ENCODE assay signal across 11 mouse cellular contexts in genomic region chr9:53376820-53377219, GRCm38 (mm10). TPM values are rescaled to one million over a fixed set of nuclear protein-coding genes. Genes with fewer than 3 reads are reported as not detected.
DNase-seq lines count a peak whose midpoint lies in the region; ATAC-seq and TF ChIP-seq lines count a peak whose summit lies in the region.
"Had no signal": no experiment of that assay in that cellular context is flagged by ENCODE, and none has a peak within 500 bp of the region (broad histone marks: within the 10 kb centered on the region; RNA-seq: fewer than 3 reads in every experiment).

No protein-coding gene starts in this region.

- 0 out of 2 replicates have a peak, but pooled peaks have one; percentile 20 for TF ChIP-seq CTCF in midbrain, postnatal 0 days (IDR thresholded peaks at IDR 0.05)
- peak; percentile 56 for TF ChIP-seq CTCF in lung, postnatal 0 days (IDR thresholded peaks at IDR 0.05)

- 87% methylated on average over 13 of the region's 13 CpGs for WGBS in midbrain, postnatal 0 days
- 89% methylated on average over 13 of the region's 13 CpGs for WGBS in midbrain, embryonic 15.5 days
- 83% methylated on average over 13 of the region's 13 CpGs for WGBS in lung, postnatal 0 days

- H3K27me3 ChIP-seq in midbrain, postnatal 0 days (ENCODE audit: insufficient read depth, low read length), result no peaks in the 10 kb centered on the region
- H3K27me3 ChIP-seq in midbrain, embryonic 15.5 days (replicated peaks), result no peaks in the 10 kb centered on the region
- no peaks in the 10 kb centered on the region for H3K27me3 ChIP-seq in lung, postnatal 0 days (replicated peaks; ENCODE audit: insufficient read depth, low read length)
- H3K27me3 ChIP-seq: embryonic facial prominence, embryonic 12.5 days; limb, embryonic 13.5 days had no signal

- no peaks in the 10 kb centered on the region for H3K9me3 ChIP-seq in midbrain, postnatal 0 days (ENCODE audit: low read length)
- no peaks in the 10 kb centered on the region for H3K9me3 ChIP-seq in midbrain, embryonic 15.5 days
- H3K9me3 ChIP-seq in lung, postnatal 0 days (ENCODE audit: low read length), result no peaks in the 10 kb centered on the region
- H3K9me3 ChIP-seq: embryonic facial prominence, embryonic 12.5 days; limb, embryonic 13.5 days had no signal

- no peaks in the 10 kb centered on the region for H3K36me3 ChIP-seq in midbrain, postnatal 0 days (ENCODE audit: insufficient read depth, low read length)
- H3K36me3 ChIP-seq in midbrain, embryonic 15.5 days (replicated peaks), result no peaks in the 10 kb centered on the region
- no peaks in the 10 kb centered on the region for H3K36me3 ChIP-seq in lung, postnatal 0 days (ENCODE audit: insufficient read depth, low read length)
- H3K36me3 ChIP-seq: embryonic facial prominence, embryonic 12.5 days; limb, embryonic 13.5 days had no signal

- no peak overlapping the region for H3K4me3 ChIP-seq in midbrain, postnatal 0 days (ENCODE audit: low read depth, low read length)
- H3K4me3 ChIP-seq in midbrain, embryonic 15.5 days, result no peak overlapping the region
- no peak overlapping the region for H3K4me3 ChIP-seq in lung, postnatal 0 days (ENCODE audit: low read depth, low read length)
- H3K4me3 ChIP-seq: embryonic facial prominence, embryonic 12.5 days; limb, embryonic 13.5 days had no signal

- no peak for ATAC-seq in midbrain, postnatal 0 days (ENCODE audit: low FRiP score)
- ATAC-seq in midbrain, embryonic 15.5 days (replicated peaks), result no peak
- ATAC-seq in lung, postnatal 0 days, result no peak

- DNase-seq in adrenal gland, postnatal 25 days, result peak; percentile 9
- no peak for DNase-seq in adrenal gland, postnatal 10 days
- DNase-seq in midbrain, postnatal 0 days (ENCODE audit: low spot score), result no peak
- no peak for DNase-seq in lung, postnatal 0 days (ENCODE audit: low spot score)
- DNase-seq in thymus, postnatal 36 days, result peak; percentile 23 to 33
- no peak for DNase-seq in layer of hippocampus, adult 11-12 months (ENCODE audit: low spot score)
- DNase-seq in left cerebral cortex, adult 8-10 months (ENCODE audit: low spot score in 2 of 2), result no peak
- DNase-seq: gastrocnemius, postnatal 36 days had no signal

- H3K27ac ChIP-seq in midbrain, postnatal 0 days (ENCODE audit: low read depth, low read length), result no peak overlapping the region
- H3K27ac ChIP-seq in midbrain, embryonic 15.5 days, result no peak overlapping the region
- H3K27ac ChIP-seq in lung, postnatal 0 days (ENCODE audit: low read length), result no peak overlapping the region
- H3K27ac ChIP-seq: embryonic facial prominence, embryonic 12.5 days; limb, embryonic 13.5 days had no signal

- H3K4me1 ChIP-seq in midbrain, postnatal 0 days (ENCODE audit: insufficient read depth, low read length), result no peaks in the 10 kb centered on the region
- no peaks in the 10 kb centered on the region for H3K4me1 ChIP-seq in midbrain, embryonic 15.5 days
- H3K4me1 ChIP-seq in lung, postnatal 0 days (ENCODE audit: insufficient read depth, low read depth, low read length), result peaks cover 5% of the 10 kb centered on the region; the same call in 1 of the 2 replicates
- H3K4me1 ChIP-seq: embryonic facial prominence, embryonic 12.5 days; limb, embryonic 13.5 days had no signal

- TF ChIP-seq EP300 in lung, postnatal 0 days (IDR thresholded peaks at IDR 0.05), result no peak

- H3K9ac ChIP-seq in midbrain, postnatal 0 days (replicated peaks; ENCODE audit: low read length, poor library complexity, severe bottlenecking), result no peak overlapping the region
- no peak overlapping the region for H3K9ac ChIP-seq in midbrain, embryonic 15.5 days
- no peak overlapping the region for H3K9ac ChIP-seq in lung, postnatal 0 days (replicated peaks; ENCODE audit: low read depth)
- H3K9ac ChIP-seq: embryonic facial prominence, embryonic 12.5 days; limb, embryonic 13.5 days had no signal

- no peak overlapping the region for H3K4me2 ChIP-seq in midbrain, postnatal 0 days (ENCODE audit: low read depth, low read length, poor library complexity, severe bottlenecking)
- H3K4me2 ChIP-seq in midbrain, embryonic 15.5 days, result no peak overlapping the region
- no peak overlapping the region for H3K4me2 ChIP-seq in lung, postnatal 0 days (replicated peaks; ENCODE audit: low read depth, low read length)
- H3K4me2 ChIP-seq: embryonic facial prominence, embryonic 12.5 days; limb, embryonic 13.5 days had no signal

RNA-seq across cellular contexts. Expression of gene Kdelc2, which starts 7.0 kb away (rescaled TPM):
- 11.8 and 13.3 TPM in 2 replicates for total RNA-seq in adrenal gland, postnatal 25 days (2021)
- total RNA-seq in adrenal gland, postnatal 10 days (2021), result 10 to 100 TPM; 14.5 to 15.6 TPM
- 5.9 TPM in 2 replicates for total RNA-seq in midbrain, postnatal 0 days (2014; rRNA removed)
- 6.4 and 7.0 TPM in 2 replicates for polyA plus RNA-seq in midbrain, postnatal 0 days (2015; fragmentation: Nextera tagmentation; extraction: Ambion mirVana)
- polyA plus RNA-seq in midbrain, embryonic 15.5 days (2015; fragmentation: Nextera tagmentation; extraction: Ambion mirVana), result 5.8 and 6.6 TPM in 2 replicates
- 30.2 and 37.3 TPM in 2 replicates for polyA plus RNA-seq in lung, postnatal 0 days (2015; fragmentation: Nextera tagmentation; extraction: Ambion mirVana)
- total RNA-seq in left cerebral cortex, adult 8-10 months (2022), result 1 to 10 TPM; 5.9 to 7.3 (median 6.9) TPM

RNA-seq across cellular contexts. Expression of gene 4930550C14Rik, which starts 25.3 kb away (rescaled TPM):
- total RNA-seq in adrenal gland, postnatal 25 days (2021), result 1.4 and 2.5 TPM in 2 replicates
- 1 to 10 TPM; 1.6 to 2.0 TPM for total RNA-seq in adrenal gland, postnatal 10 days (2021)
- total RNA-seq in midbrain, postnatal 0 days (2014; rRNA removed), result 0.71 TPM in 1 of 2 replicates, not detected in the other
- 0.36 and 0.49 TPM in 2 replicates for polyA plus RNA-seq in midbrain, postnatal 0 days (2015; fragmentation: Nextera tagmentation; extraction: Ambion mirVana)
- polyA plus RNA-seq in midbrain, embryonic 15.5 days (2015; fragmentation: Nextera tagmentation; extraction: Ambion mirVana), result 0.13 and 0.28 TPM in 2 replicates
- 2.6 and 2.8 TPM in 2 replicates for polyA plus RNA-seq in lung, postnatal 0 days (2015; fragmentation: Nextera tagmentation; extraction: Ambion mirVana)
- 1 to 10 TPM in 2 of 4 experiments, under 1 TPM in 2; 0.50 to 1.6 (median 1.0) TPM for total RNA-seq in left cerebral cortex, adult 8-10 months (2022)
- total RNA-seq: gastrocnemius, postnatal 36 days had no signal

Comparison
In these comparisons a context has a peak if more than half of its experiments do, and no peak if none do; other contexts are left out.
1. DNase-seq: peak in adrenal gland, postnatal 25 days (single experiment) and thymus, postnatal 36 days (2 of 2); none in adrenal gland, postnatal 10 days (single experiment), midbrain, postnatal 0 days (single experiment), lung, postnatal 0 days (single experiment), layer of hippocampus, adult 11-12 months (single experiment) and left cerebral cortex, adult 8-10 months (0 of 2).